Mouse (Mus musculus) cerebellum, adult 2 months (tissue): ENCODE data around the gene Gm17555.

Experiments used
- CTCF ChIP-seq: fragments of 200-500 bp; IDR thresholded peaks from 2 replicates; pipeline ENCODE4 v1.5.1; 2011; ENCODE audit warnings: low read depth, mild to moderate bottlenecking, control low read depth, low read length, moderate library complexity, borderline replicate concordance; ENCODE audit not compliant: insufficient read depth
- POLR2A ChIP-seq: fragments of 200-500 bp; IDR thresholded peaks from 2 replicates; pipeline ENCODE4 v1.6.1; 2011; ENCODE audit warnings: low read length, control low read depth, borderline replicate concordance; ENCODE audit not compliant: insufficient read depth

GRCm38 (mm10) chr2:126195631-126196356 is 19.1 kb upstream of the Gm17555 start:
- TF ChIP-seq CTCF (no peak), POLR2A (no peak)
